Mouse (Mus musculus) hindbrain, postnatal 0 days (tissue): ENCODE measurements around the gene 6430531B16Rik. TPM values are rescaled to one million over a fixed set of nuclear protein-coding genes. Genes with fewer than 3 reads are reported as not detected.

Experiments
- ATAC-seq: fragments of 200-750 bp; cut with Nextera tagmentation; 2 replicates; pipeline ENCODE4 v1.8.0; 2017; ENCODE audit warnings: mild to moderate bottlenecking, moderate TSS enrichment, moderate library complexity
- DNase-seq: peaks from one replicate; pipeline ENCODE4 v3.0.0-alpha.2; 2015; ENCODE audit warnings: low spot score
- H3K27ac ChIP-seq: fragments of 300-500 bp; sonication (generic); 2 replicates; pipeline ENCODE4 v1.5.1; 2014; ENCODE audit warnings: mild to moderate bottlenecking
- H3K27me3 ChIP-seq: fragments of 300-500 bp; sonication (generic); 2 replicates; pipeline ENCODE4 v1.6.1; 2014; ENCODE audit warnings: low read length, mixed read lengths; ENCODE audit not compliant: insufficient read depth
- H3K36me3 ChIP-seq: fragments of 300-500 bp; sonication (generic); 2 replicates; pipeline ENCODE4 v1.6.1; 2014; ENCODE audit warnings: low read length, mixed read lengths; ENCODE audit not compliant: insufficient read depth
- H3K4me1 ChIP-seq: fragments of 300-500 bp; sonication (generic); 2 replicates; pipeline ENCODE4 v1.6.1; 2014; ENCODE audit warnings: antibody characterized with exemption, low read length, mixed read lengths; ENCODE audit not compliant: insufficient read depth
- H3K4me2 ChIP-seq: fragments of 300-500 bp; sonication (generic); 2 replicates; pipeline ENCODE4 v1.6.1; 2014; ENCODE audit warnings: low read depth, mild to moderate bottlenecking, low read length, moderate library complexity, mixed read lengths
- H3K4me3 ChIP-seq: fragments of 300-500 bp; sonication (generic); 2 replicates; pipeline ENCODE4 v1.5.1; 2014; ENCODE audit warnings: low read length
- H3K9ac ChIP-seq: fragments of 300-500 bp; sonication (generic); replicated peaks from 2 replicates; pipeline ENCODE4 v1.6.1; 2014; ENCODE audit warnings: mild to moderate bottlenecking, low read length, moderate library complexity, mixed read lengths
- H3K9me3 ChIP-seq: fragments of 300-500 bp; sonication (generic); 2 replicates; pipeline ENCODE4 v1.6.1; 2016; ENCODE audit warnings: low read length, mixed read lengths
- CTCF ChIP-seq: IDR thresholded peaks from 2 replicates; pipeline ENCODE4 v1.5.1; 2016; ENCODE audit warnings: antibody characterized with exemption, control low read depth, low read depth
- WGBS: fragments of 180-500 bp; shearing (Covaris S2); extraction: QIAGEN DNeasy Blood & Tissue Kit; methylation state at CpG from one replicate; pipeline ENCODE4 v1.1.7; 2014; 5-methylcytosine and 5-hydroxymethylcytosine counted together
- polyA plus RNA-seq: library from polyadenylated mRNA; unstranded; fragments of >200 nt; fragmentation: Nextera tagmentation; extraction: Ambion mirVana; gene quantifications from 2 replicates; pipeline ENCODE4 v1.2.1, GENCODE M21; 2015
- total RNA-seq: library from RNA; depleted of rRNA; stranded (reverse); fragments of >200 nt; gene quantifications from 2 replicates; pipeline ENCODE4 v1.2.3, GENCODE M21; 2014

The 6430531B16Rik gene
- total and polyA plus RNA-seq, 2 experiments from 2014 or later: 1.8 to 2.9 TPM

DNA sequence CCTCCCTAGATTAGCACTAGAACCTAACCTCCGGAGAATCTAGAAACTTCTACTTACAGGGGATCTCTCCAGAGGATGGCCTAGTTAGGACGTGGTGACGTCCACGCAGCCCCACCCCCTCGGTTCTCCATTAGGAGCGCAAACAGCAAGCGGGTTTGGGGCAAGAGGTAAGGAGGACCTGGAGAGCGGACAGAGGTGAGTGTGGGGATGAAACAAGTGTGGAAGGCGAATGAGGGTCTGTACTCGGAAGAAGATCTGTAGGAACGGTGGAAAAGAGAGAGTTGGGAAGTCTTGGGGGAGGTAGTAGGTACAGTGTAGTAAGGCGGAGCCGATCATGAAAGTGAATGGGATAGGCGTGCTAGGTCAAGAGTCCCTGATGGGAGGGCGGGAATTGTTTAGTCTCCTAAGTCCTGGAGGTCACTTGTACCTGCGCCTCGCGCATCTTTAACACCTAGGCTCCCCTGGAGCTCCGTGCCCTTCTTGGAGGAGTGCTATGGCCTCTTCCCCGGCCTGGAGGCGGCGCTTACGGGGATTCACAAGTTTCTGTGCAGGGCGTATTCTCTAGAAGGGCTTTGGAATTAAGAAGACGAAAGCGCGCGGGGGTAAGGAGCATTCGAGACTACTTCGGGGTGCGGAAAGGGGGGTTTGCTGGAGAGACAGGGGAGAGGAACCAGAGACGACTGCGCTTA lies 28.1 kb downstream of the 6430531B16Rik start:
- 2% methylated on average over 33 of the region's 33 CpGs for WGBS
- H3K9ac ChIP-seq: peak overlapping the region; percentile 25; the same call in 1 of the 2 replicates
- DNase-seq (peak; percentile 39), ATAC-seq (peak; percentile 61)
- no peak for TF ChIP-seq CTCF
- H3K9me3 ChIP-seq: no peaks in the 10 kb centered on the region
- H3K4me1 ChIP-seq: no peaks in the 10 kb centered on the region
- H3K27ac ChIP-seq: no peak overlapping the region; the same call in 1 of the 2 replicates
- H3K27me3 ChIP-seq: peaks cover 27% of the 10 kb centered on the region
- H3K4me2 ChIP-seq: peak overlapping the region; percentile 84
- no peaks in the 10 kb centered on the region for H3K36me3 ChIP-seq
- H3K4me3 ChIP-seq: peak overlapping the region; percentile 43

- H3K4me3 ChIP-seq: peak overlapping the region; percentile 43
- H3K4me1 ChIP-seq: no peaks in the 10 kb centered on the region
- H3K27ac ChIP-seq: no peak overlapping the region
- peak; percentile 67 for TF ChIP-seq CTCF
- WGBS: 2% methylated on average over 15 of the region's 15 CpGs
- peaks cover 32% of the 10 kb centered on the region for H3K27me3 ChIP-seq
- DNase-seq: peak; percentile 68
- H3K9ac ChIP-seq: 0 out of 2 replicates have a peak overlapping the region, but pooled peaks have one; percentile 25
- H3K4me2 ChIP-seq: peak overlapping the region; percentile 84
- no peaks in the 10 kb centered on the region for H3K9me3 ChIP-seq
- H3K36me3 ChIP-seq: no peaks in the 10 kb centered on the region
- ATAC-seq: peak; percentile 68
Observed at GRCm38 (mm10) chr7:139949893-139950282, 28.7 kb downstream of the 6430531B16Rik start.

GRCm38 (mm10) chr7:139946032-139946431 lies 32.5 kb downstream of the 6430531B16Rik start:
- 44% methylated on average over 5 of the region's 5 CpGs for WGBS
- Histone ChIP-seq H3K4me3 (no peak overlapping the region), H3K9me3 (no peaks in the 10 kb centered on the region), H3K27me3 (peaks cover 51% of the 10 kb centered on the region), H3K4me1 (peaks cover 2% of the 10 kb centered on the region; the same call in 1 of the 2 replicates), H3K9ac (no peak overlapping the region), H3K27ac (no peak overlapping the region), H3K4me2 (no peak overlapping the region), H3K36me3 (no peaks in the 10 kb centered on the region)
- no peak for DNase-seq
- ATAC-seq: no peak
- TF ChIP-seq CTCF: no peak

- Histone ChIP-seq H3K27me3 (peaks cover 49% of the 10 kb centered on the region), H3K36me3 (no peaks in the 10 kb centered on the region), H3K4me1 (peaks cover 2% of the 10 kb centered on the region; the same call in 1 of the 2 replicates), H3K4me3 (no peak overlapping the region), H3K9ac (no peak overlapping the region), H3K27ac (no peak overlapping the region), H3K4me2 (no peak overlapping the region), H3K9me3 (no peaks in the 10 kb centered on the region)
- WGBS: 30% methylated on average over 5 of the region's 5 CpGs
- no peak for DNase-seq
- no peak for ATAC-seq
- TF ChIP-seq CTCF: no peak
Observed at GRCm38 (mm10) chr7:139945516-139945915, 33.0 kb downstream of the 6430531B16Rik start.

DNA sequence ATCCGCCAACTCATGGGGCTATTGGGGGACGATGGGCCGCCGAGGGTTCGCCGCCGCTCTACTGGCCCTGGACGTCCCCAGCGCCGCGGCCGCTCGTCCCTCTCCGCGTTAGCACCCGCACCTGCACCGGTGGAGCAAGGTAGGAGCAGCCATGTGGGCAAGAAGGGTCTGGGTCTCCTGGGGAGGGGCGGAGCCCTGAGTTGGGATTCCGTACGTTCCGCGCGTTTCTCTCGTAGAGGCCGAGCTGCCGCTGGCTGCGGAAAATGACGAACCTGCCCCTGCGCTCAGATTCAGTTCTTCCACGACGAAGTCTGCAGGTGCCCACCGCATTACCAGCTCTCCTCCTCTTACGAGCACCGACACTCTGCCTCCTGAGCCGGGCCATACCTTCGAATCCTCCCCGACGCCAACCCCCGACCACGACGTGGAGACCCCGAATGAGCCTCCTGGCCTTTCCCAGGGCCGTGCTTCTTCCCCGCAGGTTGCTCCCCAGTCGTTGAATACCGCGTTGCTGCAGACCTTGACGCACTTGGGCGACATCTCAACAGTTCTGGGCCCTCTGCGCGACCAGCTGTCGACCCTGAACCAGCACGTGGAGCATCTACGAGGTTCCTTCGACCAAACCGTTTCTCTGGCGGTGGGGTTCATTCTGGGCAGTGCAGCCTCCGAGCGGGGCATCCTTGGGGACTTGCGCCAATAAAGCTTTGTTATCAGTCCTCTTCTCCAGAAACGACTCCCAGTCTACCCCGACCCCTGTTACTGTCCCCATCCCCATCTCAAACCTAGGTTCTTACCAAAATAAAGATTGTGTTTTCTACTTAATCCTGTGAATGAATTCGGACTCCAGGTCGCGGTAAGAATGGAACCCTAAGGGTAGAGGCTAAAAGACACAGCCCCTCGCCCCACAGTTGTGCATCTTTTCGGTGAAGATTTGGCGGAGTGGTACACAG lies 34.0 kb downstream of the 6430531B16Rik start:
- Histone ChIP-seq H3K9me3 (no peaks in the 10 kb centered on the region), H3K27me3 (peaks cover 48% of the 10 kb centered on the region), H3K4me1 (peaks cover 2% of the 10 kb centered on the region; the same call in 1 of the 2 replicates), H3K4me3 (peak overlapping the region; percentile 32), H3K9ac (no peak overlapping the region), H3K4me2 (peak overlapping the region; percentile 46), H3K27ac (no peak overlapping the region), H3K36me3 (no peaks in the 10 kb centered on the region)
- no peak for TF ChIP-seq CTCF
- DNase-seq (no peak), ATAC-seq (peak; percentile 41; the same call in 1 of the 2 replicates)
- 4% methylated on average over 68 of the region's 68 CpGs for WGBS

DNA sequence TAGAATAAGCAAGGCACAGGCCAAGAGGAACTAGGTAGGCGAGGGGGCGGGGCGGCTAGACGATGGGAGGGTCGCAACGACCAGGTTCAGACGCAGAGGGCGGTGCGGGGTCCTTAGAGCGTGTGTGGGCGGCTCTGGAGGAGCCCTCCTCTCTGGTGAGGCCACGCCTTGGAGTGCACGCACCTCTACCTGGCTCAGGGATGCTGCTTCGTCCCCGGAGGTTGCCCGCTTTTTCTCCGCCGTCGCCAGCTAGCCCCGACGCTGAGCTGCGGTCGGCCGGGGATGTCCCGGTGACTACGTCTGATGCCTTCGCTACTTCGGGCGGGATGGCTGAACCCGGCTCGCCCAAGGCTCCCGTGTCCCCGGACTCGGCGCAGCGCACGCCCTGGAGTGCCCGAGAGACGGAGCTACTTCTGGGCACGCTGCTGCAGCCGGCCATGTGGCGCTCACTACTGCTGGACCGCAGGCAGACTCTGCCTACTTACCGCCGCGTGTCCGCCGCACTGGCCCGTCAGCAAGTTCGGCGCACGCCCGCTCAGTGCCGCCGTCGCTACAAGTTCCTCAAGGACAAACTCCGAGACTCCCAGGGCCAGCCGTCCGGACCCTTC lies 34.8 kb downstream of the 6430531B16Rik start, which contains the start of gene Utf1:
Gene Utf1 (plus strand): TSS at position 116 of the 608 bp plus-strand sequence.
- DNase-seq (peak; percentile 24), ATAC-seq (peak; percentile 58)
- TF ChIP-seq CTCF: no peak
- under 1% methylated on average over 56 of the region's 59 CpGs for WGBS
- Histone ChIP-seq H3K9me3 (no peaks in the 10 kb centered on the region), H3K4me2 (peak within 1 kb of the TSS; percentile 46), H3K27ac (no peak within 1 kb of the TSS), H3K36me3 (no peaks in the 10 kb centered on the region), H3K9ac (no peak within 1 kb of the TSS), H3K4me1 (peaks cover 2% of the 10 kb centered on the region; the same call in 1 of the 2 replicates), H3K27me3 (peaks cover 44% of the 10 kb centered on the region), H3K4me3 (peak within 1 kb of the TSS; percentile 32)
